Mouse (Mus musculus): ENCODE data around the gene Gas7.

Gene Gas7

GRCm38 (mm10) chr11:67616557-67617239, 161.5 kb downstream of the Gas7 start:
- DNase-seq (ENCODE audit: low spot score in 2 of 2), result no peak

GRCm38 (mm10) chr11:67622340-67622739, 167.1 kb downstream of the Gas7 start:
- no peak for DNase-seq (ENCODE audit: low spot score in 2 of 2)

GRCm38 (mm10) chr11:67627179-67627578, 171.9 kb downstream of the Gas7 start:
- no peak for DNase-seq (ENCODE audit: low spot score in 2 of 2)

- DNase-seq (ENCODE audit: low spot score in 2 of 2), result no peak
Observed at GRCm38 (mm10) chr11:67628522-67628921, 173.3 kb downstream of the Gas7 start.

- DNase-seq (ENCODE audit: low spot score in 2 of 2), result no peak
Observed at GRCm38 (mm10) chr11:67632906-67633305, 177.7 kb downstream of the Gas7 start.

- no peak for DNase-seq (ENCODE audit: low spot score in 2 of 2)
Observed at GRCm38 (mm10) chr11:67633620-67634229, 178.5 kb downstream of the Gas7 start.

- DNase-seq (ENCODE audit: low spot score in 2 of 2), result no peak
Observed at GRCm38 (mm10) chr11:67636201-67636600, 181.0 kb downstream of the Gas7 start.

- no peak for DNase-seq (ENCODE audit: low spot score in 2 of 2)
Observed at GRCm38 (mm10) chr11:67636905-67637586, 181.8 kb downstream of the Gas7 start.

- no peak for DNase-seq (ENCODE audit: low spot score in 2 of 2)
Observed at GRCm38 (mm10) chr11:67638401-67638800, 183.2 kb downstream of the Gas7 start.

GRCm38 (mm10) chr11:67640299-67640698, 185.1 kb downstream of the Gas7 start:
- DNase-seq (ENCODE audit: low spot score in 2 of 2), result no peak

GRCm38 (mm10) chr11:67642421-67642820, 187.2 kb downstream of the Gas7 start:
- DNase-seq (ENCODE audit: low spot score in 2 of 2), result no peak

- DNase-seq (ENCODE audit: low spot score in 2 of 2), result no peak
Observed at GRCm38 (mm10) chr11:67642835-67643234, 187.6 kb downstream of the Gas7 start.

GRCm38 (mm10) chr11:67643465-67643864, 188.2 kb downstream of the Gas7 start:
- DNase-seq (ENCODE audit: low spot score in 2 of 2), result no peak

GRCm38 (mm10) chr11:67644632-67645149, 189.5 kb downstream of the Gas7 start:
- no peak for DNase-seq (ENCODE audit: low spot score in 2 of 2)

- peak; percentile 85 to 90 for DNase-seq (ENCODE audit: low spot score in 2 of 2)
Observed at GRCm38 (mm10) chr11:67647745-67648144, 192.5 kb downstream of the Gas7 start.

GRCm38 (mm10) chr11:67648651-67649407, 193.6 kb downstream of the Gas7 start:
- peak in 1 of 2 experiments; percentile 38 for DNase-seq (ENCODE audit: low spot score in 2 of 2)

- DNase-seq (ENCODE audit: low spot score in 2 of 2), result no peak
Observed at GRCm38 (mm10) chr11:67649971-67650707, 194.9 kb downstream of the Gas7 start.

GRCm38 (mm10) chr11:67651731-67652130, 196.5 kb downstream of the Gas7 start:
- no peak for DNase-seq (ENCODE audit: low spot score in 2 of 2)

- DNase-seq (ENCODE audit: low spot score in 2 of 2), result peak in 1 of 2 experiments; percentile 73
Observed at GRCm38 (mm10) chr11:67652194-67652892, 197.1 kb downstream of the Gas7 start.

GRCm38 (mm10) chr11:67652893-67653255, 197.6 kb downstream of the Gas7 start:
- DNase-seq (ENCODE audit: low spot score in 2 of 2), result no peak

Measured in cerebellum, postnatal 4 days (tissue).